Mouse (Mus musculus) C2C12 (cell line): ENCODE results near the gene Olfr1499. TPM values are rescaled to one million over a fixed set of nuclear protein-coding genes. Genes with fewer than 3 reads are reported as not detected.
"Not testable (repeated sequence)": the region's sequence is repeated elsewhere in the genome, so short reads cannot be mapped to it uniquely, and the experiment has no call there.

ENCODE experiments used
- H3K27me3 ChIP-seq: one replicate; pipeline ENCODE4 v1.6.1; 2011; ENCODE audit not compliant: control insufficient read depth, insufficient read depth, insufficient read length
- H3K36me3 ChIP-seq: one replicate; pipeline ENCODE4 v1.6.1; 2011; ENCODE audit not compliant: control insufficient read depth, insufficient read depth
- H3K4me3 ChIP-seq: one replicate; pipeline ENCODE4 v1.5.1; 2011; ENCODE audit warnings: mild to moderate bottlenecking, control low read depth; ENCODE audit not compliant: poor library complexity, insufficient read depth, severe bottlenecking
- H3K79me2 ChIP-seq: one replicate; pipeline ENCODE4 v1.6.1; 2011; ENCODE audit not compliant: control insufficient read depth, insufficient read depth
- H3K79me3 ChIP-seq: one replicate; pipeline ENCODE4 v1.6.1; 2011; ENCODE audit warnings: low read depth, control low read depth
- H3ac ChIP-seq: one replicate; pipeline ENCODE3; 2011; ENCODE audit warnings: low read depth; ENCODE audit not compliant: control insufficient read depth, insufficient read length
- CEBPB ChIP-seq: IDR thresholded peaks from one replicate; pipeline ENCODE4 v1.6.1; 2011; ENCODE audit warnings: low read depth, mild to moderate bottlenecking, control low read depth, moderate library complexity
- CTCF ChIP-seq: IDR thresholded peaks from one replicate; pipeline ENCODE4 v1.5.1; 2011; ENCODE audit not compliant: control insufficient read depth, insufficient read depth, insufficient read length
- FOSL1 ChIP-seq: IDR thresholded peaks from one replicate; pipeline ENCODE4 v1.8.0; 2011; ENCODE audit warnings: mild to moderate bottlenecking, low read length; ENCODE audit not compliant: poor library complexity, insufficient read depth, severe bottlenecking
- MAX ChIP-seq: IDR thresholded peaks from one replicate; pipeline ENCODE4 v1.6.1; 2011; ENCODE audit warnings: mild to moderate bottlenecking, control low read depth
- MYOD1 ChIP-seq: IDR thresholded peaks from one replicate; pipeline ENCODE4 v1.6.1; 2011; ENCODE audit warnings: low read depth; ENCODE audit not compliant: control insufficient read depth, insufficient read length
- MYOG ChIP-seq: IDR thresholded peaks from one replicate; pipeline ENCODE4 v1.6.1; 2011; ENCODE audit not compliant: control insufficient read depth, insufficient read length; ENCODE audit errors: extremely low read depth
- USF1 ChIP-seq: IDR thresholded peaks from one replicate; pipeline ENCODE4 v1.6.1; 2011; ENCODE audit warnings: low read depth, mild to moderate bottlenecking, control low read depth, moderate library complexity
- polyA plus RNA-seq: library from polyadenylated mRNA; unstranded; fragments of >200 nt; fragmentation: generic; extraction: Trizol; gene quantifications from one replicate; pipeline ENCODE4 v1.2.1, GENCODE M21; 2012; ENCODE audit warnings: missing spikeins

Olfr1499 gene
- polyA plus RNA-seq, 1 experiment: not detected

DNA sequence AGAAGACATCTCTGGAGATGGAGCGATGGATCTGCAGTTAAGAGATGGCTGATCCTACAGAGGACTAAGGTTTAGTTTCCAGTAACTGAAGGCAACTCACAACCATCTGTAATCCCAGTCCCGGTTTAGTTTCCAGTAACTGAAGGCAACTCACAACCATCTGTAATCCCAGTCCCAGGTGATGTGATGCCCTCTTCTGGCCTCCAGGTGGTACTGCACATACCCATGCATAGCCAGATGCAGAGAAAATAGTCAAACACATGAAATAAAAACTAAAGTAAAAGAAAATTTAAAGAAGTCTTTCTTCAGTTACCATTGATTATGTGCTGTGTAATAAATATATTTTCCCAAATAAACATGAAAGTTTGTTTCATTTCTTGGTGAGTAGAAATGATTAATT is 6.4 kb downstream of the Olfr1499 start:
- no peak for TF ChIP-seq MYOG
- TF ChIP-seq USF1: no peak
- TF ChIP-seq FOSL1: no peak
- no peak for TF ChIP-seq CTCF
- TF ChIP-seq MAX: no peak
- TF ChIP-seq MYOD1: no peak
- no peak for TF ChIP-seq CEBPB
- Histone ChIP-seq H3K36me3 (no peaks in the 10 kb centered on the region), H3K4me3 (no peak overlapping the region), H3K79me2 (no peaks in the 10 kb centered on the region), H3ac (no peak overlapping the region), H3K27me3 (no peaks in the 10 kb centered on the region), H3K79me3 (no peaks in the 10 kb centered on the region)

DNA sequence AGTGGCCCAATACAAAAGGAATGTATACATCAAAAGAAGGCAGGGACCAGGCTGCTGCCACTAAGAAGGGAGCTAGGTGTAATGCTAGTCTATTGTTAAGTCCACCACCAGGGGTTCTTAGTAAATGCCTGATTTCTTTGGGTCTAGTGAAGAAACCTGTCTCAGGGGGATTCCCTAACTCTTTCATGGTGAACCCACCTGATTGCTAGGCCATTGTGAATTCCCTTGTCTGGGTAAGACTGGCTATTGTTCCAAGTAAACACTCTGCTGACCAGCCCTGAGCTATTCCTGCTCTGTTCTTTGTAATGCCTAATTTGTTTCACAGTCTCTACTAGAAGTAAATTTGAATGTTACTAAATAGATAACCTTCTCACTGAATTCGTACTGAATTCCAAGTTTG is 13.8 kb downstream of the Olfr1499 start:
- not testable (repeated sequence) for H3ac ChIP-seq, H3K27me3 ChIP-seq, H3K4me3 ChIP-seq, H3K36me3 ChIP-seq, H3K79me3 ChIP-seq, H3K79me2 ChIP-seq

DNA sequence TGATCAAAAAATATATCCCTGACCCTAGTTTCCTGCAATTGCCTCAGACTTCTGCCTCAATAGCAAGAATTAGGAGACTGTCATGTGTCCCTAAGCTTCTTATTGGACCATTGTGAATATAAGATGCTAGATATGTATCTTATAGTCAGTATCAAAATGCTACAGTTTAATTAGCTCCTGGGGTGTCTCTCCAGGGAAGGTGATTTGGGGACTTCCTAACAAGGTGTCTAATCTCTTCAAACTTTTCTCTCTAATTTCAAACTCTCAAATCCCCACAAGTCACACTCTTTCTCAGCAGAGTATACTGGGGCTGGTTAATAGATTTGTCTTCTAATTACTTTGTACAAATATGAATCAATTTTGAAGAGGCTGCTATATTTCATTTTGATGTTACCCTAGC is 21.1 kb downstream of the Olfr1499 start, which contains the start of gene Olfr1497:
TSS of gene Olfr1497 (minus strand) at position 101 of the 400 bp plus-strand sequence.
- Histone ChIP-seq H3K36me3 (no peaks in the 10 kb centered on the region), H3K4me3 (no peak within 1 kb of the TSS), H3ac (no peak within 1 kb of the TSS), H3K79me2 (no peaks in the 10 kb centered on the region), H3K79me3 (no peaks in the 10 kb centered on the region), H3K27me3 (no peaks in the 10 kb centered on the region)
- TF ChIP-seq MYOG (no peak), FOSL1 (no peak), USF1 (no peak), CTCF (no peak), MYOD1 (no peak), MAX (no peak), CEBPB (no peak)

DNA sequence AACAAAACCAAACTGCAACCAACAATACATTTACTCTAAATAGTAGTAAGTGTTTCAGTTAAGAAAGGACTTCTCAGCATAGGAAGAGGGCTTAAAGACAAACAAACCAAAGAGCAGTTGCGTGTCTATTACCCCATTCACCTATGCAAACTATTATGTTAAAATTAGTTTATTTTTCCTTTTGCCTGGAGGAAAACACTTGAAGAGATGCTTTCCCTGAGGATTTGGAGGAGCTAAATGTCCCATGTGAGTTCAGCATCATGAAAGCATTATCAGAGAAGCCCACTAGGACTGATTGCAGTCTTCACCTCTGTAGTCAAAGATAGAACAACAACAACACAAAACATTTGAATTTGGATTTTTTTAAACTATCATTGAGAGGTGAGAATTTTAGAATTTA is 41.7 kb downstream of the Olfr1499 start, which contains the start of gene Olfr1496:
TSS of gene Olfr1496 (plus strand) at position 301 of the 400 bp plus-strand sequence.
- Histone ChIP-seq H3K79me2 (no peaks in the 10 kb centered on the region), H3K4me3 (no peak within 1 kb of the TSS), H3K36me3 (no peaks in the 10 kb centered on the region), H3ac (no peak within 1 kb of the TSS), H3K79me3 (no peaks in the 10 kb centered on the region), H3K27me3 (no peaks in the 10 kb centered on the region)
- TF ChIP-seq CEBPB: no peak
- no peak for TF ChIP-seq FOSL1
- TF ChIP-seq CTCF: no peak
- no peak for TF ChIP-seq MAX
- no peak for TF ChIP-seq USF1
- TF ChIP-seq MYOG: no peak
- TF ChIP-seq MYOD1: no peak

DNA sequence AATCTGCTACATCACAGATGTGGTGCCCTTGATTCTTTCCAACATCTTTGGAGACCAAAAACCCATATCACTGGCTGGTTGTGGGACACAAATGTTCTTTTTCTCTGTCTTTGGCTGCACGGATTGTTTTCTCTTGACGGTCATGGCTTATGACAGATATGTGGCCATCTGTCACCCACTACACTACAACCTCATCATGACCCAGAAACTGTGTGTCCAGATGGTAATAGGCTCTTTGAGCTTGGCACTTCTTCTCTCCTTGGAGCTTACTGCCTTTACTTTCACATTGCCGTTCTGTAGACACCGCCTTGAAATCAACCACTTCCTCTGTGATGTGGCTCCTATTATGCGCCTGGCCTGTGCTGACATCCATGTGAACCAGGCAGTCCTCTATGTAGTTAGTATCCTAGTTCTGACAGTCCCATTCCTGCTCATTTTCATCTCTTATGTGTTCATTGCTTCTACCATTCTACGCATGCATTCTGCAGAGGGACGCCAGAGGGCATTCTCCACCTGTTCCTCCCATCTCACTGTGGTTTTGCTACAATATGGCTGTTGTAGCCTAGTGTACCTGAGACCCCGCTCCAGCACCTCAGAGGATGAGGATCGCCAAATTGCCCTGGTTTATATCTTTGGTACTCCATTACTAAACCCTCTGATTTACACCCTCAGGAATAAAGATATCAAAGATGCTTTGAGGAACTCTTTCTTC is 50.5 kb downstream of the Olfr1499 start:
- TF ChIP-seq CTCF: no peak
- no peaks in the 10 kb centered on the region for H3K27me3 ChIP-seq

DNA sequence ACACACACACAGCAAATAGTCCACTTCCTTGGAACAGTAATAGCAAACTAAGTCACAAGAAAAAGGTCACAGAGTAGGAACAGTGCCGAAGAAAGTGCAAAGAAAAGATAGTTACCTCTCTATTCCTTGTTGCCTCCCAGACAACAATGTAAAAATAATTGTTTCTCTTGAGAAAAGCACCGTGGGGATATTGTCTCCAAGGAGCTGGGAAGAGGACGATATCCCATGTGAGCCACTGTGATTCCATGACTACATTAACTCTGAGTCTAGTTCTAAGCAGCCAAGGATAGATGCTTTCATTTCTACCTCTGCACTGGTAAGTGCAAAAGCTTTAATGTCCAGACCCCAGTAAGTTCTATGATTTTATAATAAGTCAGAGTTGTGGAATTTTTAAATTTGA is 54.9 kb downstream of the Olfr1499 start, which contains the start of gene Olfr1495:
TSS of gene Olfr1495 (plus strand) at position 301 of the 400 bp plus-strand sequence.
- Histone ChIP-seq H3K36me3 (no peaks in the 10 kb centered on the region), H3K79me3 (no peaks in the 10 kb centered on the region), H3ac (no peak within 1 kb of the TSS), H3K4me3 (no peak within 1 kb of the TSS), H3K79me2 (no peaks in the 10 kb centered on the region), H3K27me3 (no peaks in the 10 kb centered on the region)
- TF ChIP-seq MYOG: no peak
- no peak for TF ChIP-seq FOSL1
- no peak for TF ChIP-seq CTCF
- TF ChIP-seq USF1: no peak
- no peak for TF ChIP-seq MAX

More for the DNA sequence above, 50.5 kb downstream of the Olfr1499 start:
- Histone ChIP-seq H3K79me3 (no peaks in the 10 kb centered on the region), H3K79me2 (no peaks in the 10 kb centered on the region), H3K36me3 (no peaks in the 10 kb centered on the region), H3K4me3 (no peak overlapping the region), H3ac (no peak overlapping the region)

Other genes with a start within 250 kb of the Olfr1499 start
- not detected for gene Olfr1484, start 235.9 kb downstream of the Olfr1499 start, polyA plus RNA-seq
- gene Olfr1487, start 202.1 kb downstream of the Olfr1499 start, polyA plus RNA-seq: not detected
- gene Olfr1489, start 187.8 kb downstream of the Olfr1499 start, polyA plus RNA-seq: not detected
- gene Olfr1490, start 168.4 kb downstream of the Olfr1499 start, polyA plus RNA-seq: not detected
- gene Olfr1491, start 122.2 kb downstream of the Olfr1499 start, polyA plus RNA-seq: not detected
- not detected for gene Olfr1493-ps1, start 96.2 kb downstream of the Olfr1499 start, polyA plus RNA-seq
- gene Olfr1494, start 79.7 kb downstream of the Olfr1499 start, polyA plus RNA-seq: not detected
- not detected for gene Olfr1495, start 54.8 kb downstream of the Olfr1499 start, polyA plus RNA-seq
- not detected for gene Olfr1496, start 41.6 kb downstream of the Olfr1499 start, polyA plus RNA-seq
- gene Olfr1497, start 21.2 kb downstream of the Olfr1499 start, polyA plus RNA-seq: not detected
- gene Olfr1500, start 11.0 kb upstream of the Olfr1499 start, polyA plus RNA-seq: not detected
- gene Olfr1501, start 31.2 kb upstream of the Olfr1499 start, polyA plus RNA-seq: not detected
- not detected for gene Olfr1502, start 42.3 kb upstream of the Olfr1499 start, polyA plus RNA-seq
- not detected for gene Olfr1504, start 78.5 kb upstream of the Olfr1499 start, polyA plus RNA-seq
- not detected for gene Olfr1505, start 94.1 kb upstream of the Olfr1499 start, polyA plus RNA-seq